Mouse (Mus musculus) myocyte (in vitro differentiated cells): ENCODE results near the gene Slc9a9. TPM values are rescaled to one million over a fixed set of nuclear protein-coding genes. Genes with fewer than 3 reads are reported as not detected.

Source experiments
- H3K27me3 ChIP-seq: one replicate; pipeline ENCODE4 v1.6.1; 2011; ENCODE audit not compliant: control insufficient read depth, insufficient read depth, insufficient read length
- H3K36me3 ChIP-seq: one replicate; pipeline ENCODE4 v1.6.1; 2011; ENCODE audit not compliant: control insufficient read depth, insufficient read depth
- H3K4me2 ChIP-seq: one replicate; pipeline ENCODE4 v1.6.1; 2011; ENCODE audit warnings: low read depth, control low read depth
- H3K4me3 ChIP-seq: one replicate; pipeline ENCODE4 v1.5.1; 2011; ENCODE audit warnings: mild to moderate bottlenecking, control low read depth, moderate library complexity
- H3K79me2 ChIP-seq: one replicate; pipeline ENCODE4 v1.6.1; 2011; ENCODE audit not compliant: control insufficient read depth, insufficient read depth
- H3ac ChIP-seq: one replicate; pipeline ENCODE4 v1.6.1; 2011; ENCODE audit not compliant: control insufficient read depth, insufficient read length
- CEBPB ChIP-seq: IDR thresholded peaks from 2 replicates; pipeline ENCODE4 v1.6.1; 2011; ENCODE audit warnings: mild to moderate bottlenecking, moderate library complexity; ENCODE audit not compliant: poor library complexity, insufficient read depth, severe bottlenecking
- E2F4 ChIP-seq: IDR thresholded peaks from one replicate; pipeline ENCODE4 v1.6.1; 2011; ENCODE audit warnings: mild to moderate bottlenecking, control low read depth, moderate library complexity; ENCODE audit not compliant: insufficient read depth
- MAX ChIP-seq: IDR thresholded peaks from one replicate; pipeline ENCODE4 v1.6.1; 2011; ENCODE audit warnings: low read depth, mild to moderate bottlenecking, control low read depth
- MYOD1 ChIP-seq, 3 experiments: IDR thresholded peaks; one replicate each; pipeline ENCODE4 v1.6.1; 2011; ENCODE audit warnings: control low read depth in 2 of 3, low read depth in 2 of 3, mild to moderate bottlenecking in 2 of 3, moderate library complexity in 1 of 3; ENCODE audit not compliant: insufficient read length in 2 of 3, control insufficient read depth in 1 of 3
- MYOG ChIP-seq, 3 experiments: IDR thresholded peaks; one replicate each; pipeline ENCODE4 v1.6.1; 2011; ENCODE audit warnings: control low read depth in 2 of 3, low read depth in 2 of 3, mild to moderate bottlenecking in 2 of 3; ENCODE audit not compliant: insufficient read length in 2 of 3, control insufficient read depth in 1 of 3, insufficient read depth in 1 of 3
- POLR2A ChIP-seq: IDR thresholded peaks from one replicate; pipeline ENCODE4 v1.6.1; 2011; ENCODE audit warnings: low read depth, mild to moderate bottlenecking, control low read depth, moderate library complexity; ENCODE audit not compliant: insufficient read length
- POLR2AphosphoS2 ChIP-seq: IDR thresholded peaks from one replicate; pipeline ENCODE4 v1.6.1; 2011; ENCODE audit warnings: low read depth, control low read depth; ENCODE audit not compliant: insufficient read length
- REST ChIP-seq: IDR thresholded peaks from one replicate; pipeline ENCODE4 v1.6.1; 2011; ENCODE audit warnings: mild to moderate bottlenecking, control low read depth, moderate library complexity; ENCODE audit not compliant: insufficient read depth, insufficient read length
- SRF ChIP-seq: IDR thresholded peaks from one replicate; pipeline ENCODE4 v1.6.1; 2011; ENCODE audit warnings: low read depth; ENCODE audit not compliant: control insufficient read depth, insufficient read length
- TCF12 ChIP-seq: IDR thresholded peaks from one replicate; pipeline ENCODE4 v1.6.1; 2011; ENCODE audit warnings: mild to moderate bottlenecking, control low read depth; ENCODE audit not compliant: poor library complexity, insufficient read depth, severe bottlenecking
- TCF3 ChIP-seq: IDR thresholded peaks from one replicate; pipeline ENCODE4 v1.6.1; 2011; ENCODE audit warnings: low read depth, control low read depth; ENCODE audit not compliant: insufficient read length
- USF1 ChIP-seq: IDR thresholded peaks from one replicate; pipeline ENCODE4 v1.6.1; 2011; ENCODE audit warnings: low read depth, mild to moderate bottlenecking, control low read depth, moderate library complexity
- polyA plus RNA-seq: library from polyadenylated mRNA; unstranded; fragments of >200 nt; fragmentation: generic; extraction: Trizol; gene quantifications from one replicate; pipeline ENCODE4 v1.2.1, GENCODE M21; 2012; ENCODE audit warnings: missing spikeins

Gene Slc9a9
- polyA plus RNA-seq, 1 experiment: 21.5 TPM

- no peak overlapping the region for H3K4me2 ChIP-seq
- H3K4me3 ChIP-seq: no peak overlapping the region
- H3ac ChIP-seq: no peak overlapping the region
- H3K36me3 ChIP-seq: no peaks in the 10 kb centered on the region
- TF ChIP-seq E2F4 (no peak), REST (no peak), MYOD1 (IDR thresholded peaks at IDR 0.05; ENCODE audit: control insufficient read depth in 1 of 3, insufficient read length in 2 of 3, low read depth in 2 of 3) (no peak), TCF3 (no peak), SRF (no peak), MYOG (IDR thresholded peaks at IDR 0.05; ENCODE audit: control insufficient read depth in 1 of 3, insufficient read depth in 1 of 3, insufficient read length in 2 of 3, low read depth in 2 of 3) (peak in 1 of 3 experiments; percentile 13)
- H3K27me3 ChIP-seq: no peaks in the 10 kb centered on the region
- H3K79me2 ChIP-seq: no peaks in the 10 kb centered on the region
Observed at GRCm38 (mm10) chr9:94837384-94837783, 167.7 kb downstream of the Slc9a9 start.

DNA sequence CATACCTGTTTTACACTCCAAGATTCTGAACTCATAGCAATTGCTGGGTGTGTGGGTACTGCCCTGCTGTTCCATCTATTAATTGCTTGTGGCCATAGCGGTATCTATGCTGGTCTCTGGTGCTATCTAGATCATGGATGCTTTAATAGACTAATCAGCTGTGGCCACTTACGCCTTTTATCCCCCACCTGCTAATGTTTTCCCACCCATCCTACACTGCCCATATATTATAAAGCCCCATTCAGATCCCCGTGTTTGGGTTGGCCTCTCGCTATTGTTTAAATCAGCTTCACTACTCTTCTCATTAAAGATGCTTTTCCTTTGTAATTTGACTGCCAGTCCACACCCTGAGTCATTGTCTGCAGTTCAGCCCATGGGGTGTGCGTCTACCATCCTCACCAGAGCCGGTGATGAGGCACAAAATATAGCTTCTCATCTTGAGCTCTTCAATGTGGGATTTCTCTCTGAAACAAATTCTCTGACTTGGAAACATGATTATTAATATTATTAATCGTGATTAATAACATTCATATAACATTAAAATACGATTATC is 168.8 kb downstream of the Slc9a9 start:
- no peak overlapping the region for H3K4me2 ChIP-seq
- H3K4me3 ChIP-seq: no peak overlapping the region
- no peaks in the 10 kb centered on the region for H3K79me2 ChIP-seq
- no peaks in the 10 kb centered on the region for H3K27me3 ChIP-seq
- TF ChIP-seq USF1 (no peak), MYOD1 (IDR thresholded peaks at IDR 0.05; ENCODE audit: control insufficient read depth in 1 of 3, insufficient read length in 2 of 3, low read depth in 2 of 3) (no peak), POLR2AphosphoS2 (no peak), E2F4 (no peak), REST (no peak), MAX (no peak), CEBPB (no peak), SRF (no peak), MYOG (IDR thresholded peaks at IDR 0.05; ENCODE audit: control insufficient read depth in 1 of 3, insufficient read depth in 1 of 3, insufficient read length in 2 of 3, low read depth in 2 of 3) (no peak), TCF12 (no peak), TCF3 (no peak)
- peaks cover under 1% of the 10 kb centered on the region for H3K36me3 ChIP-seq
- H3ac ChIP-seq: no peak overlapping the region

GRCm38 (mm10) chr9:94839204-94839603 is 169.5 kb downstream of the Slc9a9 start:
- Histone ChIP-seq H3K36me3 (peaks cover 4% of the 10 kb centered on the region), H3K27me3 (no peaks in the 10 kb centered on the region), H3K4me2 (no peak overlapping the region), H3ac (no peak overlapping the region), H3K4me3 (no peak overlapping the region), H3K79me2 (no peaks in the 10 kb centered on the region)
- TF ChIP-seq MYOG (IDR thresholded peaks at IDR 0.05; ENCODE audit: control insufficient read depth in 1 of 3, insufficient read depth in 1 of 3, insufficient read length in 2 of 3, low read depth in 2 of 3): no peak
- no peak for TF ChIP-seq POLR2A
- no peak for TF ChIP-seq POLR2AphosphoS2

- H3K36me3 ChIP-seq: peaks cover 4% of the 10 kb centered on the region
- no peaks in the 10 kb centered on the region for H3K79me2 ChIP-seq
- H3K4me2 ChIP-seq: no peak overlapping the region
- H3K4me3 ChIP-seq: no peak overlapping the region
- H3ac ChIP-seq: no peak overlapping the region
- TF ChIP-seq POLR2AphosphoS2 (no peak), E2F4 (no peak), POLR2A (no peak), MYOG (IDR thresholded peaks at IDR 0.05; ENCODE audit: control insufficient read depth in 1 of 3, insufficient read depth in 1 of 3, insufficient read length in 2 of 3, low read depth in 2 of 3) (no peak), TCF12 (no peak), TCF3 (no peak), CEBPB (no peak), REST (no peak), SRF (no peak), MYOD1 (IDR thresholded peaks at IDR 0.05; ENCODE audit: control insufficient read depth in 1 of 3, insufficient read length in 2 of 3, low read depth in 2 of 3) (no peak), MAX (no peak), USF1 (no peak)
- H3K27me3 ChIP-seq: no peaks in the 10 kb centered on the region
Observed at GRCm38 (mm10) chr9:94840398-94840797, 170.7 kb downstream of the Slc9a9 start.

DNA sequence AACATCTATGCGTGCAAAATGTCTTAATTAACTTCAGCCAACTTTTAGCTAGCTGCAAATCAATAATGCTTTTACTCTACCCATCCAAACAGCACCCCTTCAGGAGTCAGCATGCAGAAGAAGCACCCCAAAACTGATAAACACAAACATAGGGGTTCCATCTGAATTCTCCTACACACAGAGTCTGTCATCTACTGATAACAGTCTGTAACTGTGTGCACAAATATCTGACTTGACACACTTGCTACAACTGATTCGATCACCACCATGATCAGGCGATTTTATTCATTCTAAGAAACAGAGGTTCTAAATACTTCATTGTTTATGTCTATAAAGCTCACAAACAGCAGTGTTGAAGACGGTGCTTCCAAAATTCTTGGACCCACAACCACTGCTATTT is 171.3 kb downstream of the Slc9a9 start:
- no peak overlapping the region for H3ac ChIP-seq
- H3K4me2 ChIP-seq: no peak overlapping the region
- TF ChIP-seq POLR2AphosphoS2: no peak
- TF ChIP-seq REST: no peak
- no peak for TF ChIP-seq E2F4
- TF ChIP-seq MAX: no peak
- TF ChIP-seq TCF12: no peak
- no peak for TF ChIP-seq POLR2A
- TF ChIP-seq SRF: no peak
- no peak for TF ChIP-seq MYOD1 (IDR thresholded peaks at IDR 0.05; ENCODE audit: control insufficient read depth in 1 of 3, insufficient read length in 2 of 3, low read depth in 2 of 3)
- no peak for TF ChIP-seq MYOG (IDR thresholded peaks at IDR 0.05; ENCODE audit: control insufficient read depth in 1 of 3, insufficient read depth in 1 of 3, insufficient read length in 2 of 3, low read depth in 2 of 3)
- TF ChIP-seq CEBPB: no peak
- no peak for TF ChIP-seq TCF3
- no peak for TF ChIP-seq USF1
- no peaks in the 10 kb centered on the region for H3K79me2 ChIP-seq
- H3K4me3 ChIP-seq: no peak overlapping the region
- H3K27me3 ChIP-seq: no peaks in the 10 kb centered on the region
- H3K36me3 ChIP-seq: peaks cover 4% of the 10 kb centered on the region
